Mouse (Mus musculus): ENCODE data around the gene Myh10.

DNA sequence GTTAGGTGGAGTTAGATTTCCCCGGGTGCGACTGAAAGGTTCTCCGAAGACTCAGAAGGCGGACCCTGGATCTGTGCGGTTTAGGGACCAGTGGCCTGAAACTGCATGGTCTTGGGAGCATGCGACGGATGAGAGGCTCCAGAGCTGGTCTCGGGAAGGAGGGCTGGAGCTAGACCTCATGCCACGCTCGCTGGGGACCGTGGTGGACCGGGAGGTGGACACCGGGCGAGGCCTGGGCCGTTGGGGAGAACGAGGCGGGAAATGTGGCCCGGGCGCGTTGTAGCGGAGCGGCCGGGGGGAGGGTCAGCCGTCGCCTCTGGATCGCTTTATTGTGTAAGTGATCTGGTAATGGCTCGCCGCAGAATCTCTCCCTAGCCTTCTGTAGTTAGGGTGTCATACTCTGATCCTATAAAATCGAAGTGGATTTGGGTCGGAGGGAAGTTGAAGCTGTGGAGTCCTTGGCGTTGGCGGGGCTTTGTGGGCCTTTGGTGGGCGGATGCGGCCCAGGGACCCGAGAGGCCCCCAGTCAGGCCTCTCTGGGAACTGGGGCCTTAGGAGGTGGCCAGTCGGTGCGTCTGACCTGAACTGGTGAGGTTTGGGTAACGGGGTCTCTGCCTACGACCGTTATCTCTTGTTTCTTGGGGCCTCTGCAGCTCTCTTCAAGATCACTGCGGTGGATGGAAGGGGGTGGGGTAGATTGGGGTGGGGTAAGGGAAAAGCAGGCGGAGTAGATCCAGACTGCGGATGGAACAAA is 1.5 kb downstream of the Myh10 start:
- TF ChIP-seq E2F4 (IDR thresholded peaks at IDR 0.05; ENCODE audit: insufficient replicate concordance, low read depth, low read length): no peak
- no peak for TF ChIP-seq SMC3 (IDR thresholded peaks at IDR 0.05; ENCODE audit: low read depth, low read length)
- TF ChIP-seq EP300 (IDR thresholded peaks at IDR 0.05; ENCODE audit: low read length): no peak
- no peak for TF ChIP-seq CTCF (conservative IDR thresholded peaks at IDR 0.05 in 1 of 2, IDR thresholded peaks at IDR 0.05 in 1 of 2; ENCODE audit: low read depth in 2 of 2, low read length in 2 of 2)
- no peak for TF ChIP-seq NRF1 (IDR thresholded peaks at IDR 0.05; ENCODE audit: low read depth, low read length)
- TF ChIP-seq POLR2A (IDR thresholded peaks at IDR 0.05; ENCODE audit: low read depth, low read length): no peak
- TF ChIP-seq POLR2AphosphoS2 (IDR thresholded peaks at IDR 0.05; ENCODE audit: low read depth, low read length): no peak
- no peak for TF ChIP-seq USF1 (IDR thresholded peaks at IDR 0.05; ENCODE audit: low read depth, low read length)
- TF ChIP-seq CHD2 (IDR thresholded peaks at IDR 0.05; ENCODE audit: low read length): no peak
- no peak for TF ChIP-seq ETS1 (conservative IDR thresholded peaks at IDR 0.05; ENCODE audit: low read depth, low read length)
- no peak for TF ChIP-seq ZNF384 (IDR thresholded peaks at IDR 0.05; ENCODE audit: low read depth, low read length)
- TF ChIP-seq RAD21 (IDR thresholded peaks at IDR 0.05; ENCODE audit: low read depth, low read length): no peak
- no peak for TF ChIP-seq KAT2A (IDR thresholded peaks at IDR 0.05; ENCODE audit: insufficient replicate concordance, low read length)
- TF ChIP-seq MXI1 (IDR thresholded peaks at IDR 0.05; ENCODE audit: low read depth, low read length): no peak
